ENCODE assay signal across 7 mouse cellular contexts in the genomic region with DNA sequence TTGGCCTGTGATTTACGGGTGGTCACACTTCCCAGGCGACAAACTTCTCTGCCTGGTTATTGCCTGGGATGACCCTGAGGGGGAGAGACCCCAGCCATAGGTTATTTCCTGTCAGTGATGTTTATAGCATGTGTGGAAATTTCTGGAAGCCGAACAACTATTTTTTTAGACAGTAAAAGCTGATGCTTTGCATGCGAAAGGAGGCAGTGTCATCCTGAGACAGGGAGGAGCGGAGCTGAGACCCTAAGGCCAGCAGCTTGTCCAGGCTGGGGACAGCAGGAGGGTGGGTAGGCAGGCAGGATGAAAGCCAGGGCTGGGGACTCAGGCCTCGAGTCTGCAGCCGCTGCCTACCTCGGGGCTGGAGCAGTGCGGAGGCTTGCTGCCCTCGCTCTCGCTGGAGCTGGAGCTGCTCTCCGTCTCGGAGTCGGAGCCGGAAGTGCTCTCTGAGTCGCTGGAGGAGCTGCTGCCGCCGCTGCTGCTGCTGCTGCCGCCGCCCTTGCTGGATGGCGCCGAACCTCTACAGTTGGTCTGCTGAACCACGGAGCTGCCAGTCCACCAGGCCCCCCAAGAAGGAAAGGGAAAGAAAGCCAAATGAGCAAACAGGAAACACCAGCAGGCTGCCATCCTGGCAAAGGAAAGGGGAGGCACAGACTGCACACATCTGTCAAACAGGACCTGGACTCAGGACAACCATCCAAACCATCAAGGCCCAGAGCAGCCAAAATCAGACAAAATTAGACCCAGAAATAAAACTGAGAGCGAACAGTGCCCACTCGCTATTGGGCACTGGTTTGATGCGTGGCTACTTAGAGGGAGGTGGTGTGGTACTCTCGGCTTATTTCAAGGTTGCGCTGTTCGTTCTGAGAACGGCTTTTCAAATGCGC.
DNase-seq lines count a peak whose midpoint lies in the region; ATAC-seq and TF ChIP-seq lines count a peak whose summit lies in the region.

No protein-coding gene starts in this region.

- no peaks in the 10 kb centered on the region for H3K27me3 ChIP-seq in kidney, adult 2 months (replicated peaks; ENCODE audit: control insufficient read depth, insufficient read depth, low read length)
- no peaks in the 10 kb centered on the region for H3K27me3 ChIP-seq in embryonic facial prominence, embryonic 14.5 days (replicated peaks; ENCODE audit: control insufficient read depth, insufficient read depth, low read length)
- H3K27me3 ChIP-seq in kidney, embryonic 14.5 days (ENCODE audit: control insufficient read depth, insufficient read depth, low read length), result no peaks in the 10 kb centered on the region

- H3K4me2 ChIP-seq in embryonic facial prominence, embryonic 14.5 days (ENCODE audit: low read depth, low read length), result peak overlapping the region; percentile 38
- peak overlapping the region; percentile 19 for H3K4me2 ChIP-seq in kidney, embryonic 14.5 days (replicated peaks; ENCODE audit: low read depth, low read length)

- no peak for TF ChIP-seq CTCF in kidney, adult 2 months (conservative IDR thresholded peaks at IDR 0.05; ENCODE audit: insufficient read depth, insufficient read length, low read depth, low read length)

- no peaks in the 10 kb centered on the region for H3K9me3 ChIP-seq in embryonic facial prominence, embryonic 14.5 days (ENCODE audit: control insufficient read depth, low read length)
- H3K9me3 ChIP-seq in kidney, embryonic 14.5 days (ENCODE audit: control insufficient read depth, low read length), result no peaks in the 10 kb centered on the region

- no peak for DNase-seq in kidney, adult 2 months
- no peak for DNase-seq in kidney, adult 11 months
- DNase-seq in embryonic facial prominence, embryonic 14.5 days (ENCODE audit: low spot score), result no peak
- DNase-seq in lung, postnatal 14 days, result peak; percentile 20
- no peak for DNase-seq in frontal cortex, postnatal 10 days (ENCODE audit: low spot score in 2 of 2)

- WGBS in kidney, adult 2 months, result 36% methylated on average over 31 of the region's 31 CpGs
- 69% methylated on average over 27 of the region's 31 CpGs for WGBS in embryonic facial prominence, embryonic 14.5 days
- 33% methylated on average over 31 of the region's 31 CpGs for WGBS in kidney, embryonic 14.5 days

- 0 out of 2 replicates have a peak overlapping the region, but pooled peaks have one; percentile 45 for H3K9ac ChIP-seq in embryonic facial prominence, embryonic 14.5 days (ENCODE audit: low read depth, low read length)
- peak overlapping the region; percentile 48 for H3K9ac ChIP-seq in kidney, embryonic 14.5 days (ENCODE audit: low read depth, low read length)

- H3K4me3 ChIP-seq in kidney, adult 2 months (ENCODE audit: insufficient read depth, low read depth, low read length), result peak overlapping the region; percentile 20; the same call in 1 of the 2 replicates
- 0 out of 2 replicates have a peak overlapping the region, but pooled peaks have one; percentile 10 for H3K4me3 ChIP-seq in embryonic facial prominence, embryonic 14.5 days (ENCODE audit: low read depth, low read length)
- peak overlapping the region; percentile 9; the same call in 1 of the 2 replicates for H3K4me3 ChIP-seq in kidney, embryonic 14.5 days (ENCODE audit: low read length)

- no peaks in the 10 kb centered on the region for H3K36me3 ChIP-seq in kidney, adult 2 months (ENCODE audit: control insufficient read depth, insufficient read depth, low read length)
- no peaks in the 10 kb centered on the region for H3K36me3 ChIP-seq in embryonic facial prominence, embryonic 14.5 days (ENCODE audit: control insufficient read depth, insufficient read depth, low read length)
- no peaks in the 10 kb centered on the region for H3K36me3 ChIP-seq in kidney, embryonic 14.5 days (ENCODE audit: control insufficient read depth, insufficient read depth, low read length)

- no peak overlapping the region for H3K27ac ChIP-seq in kidney, adult 2 months (ENCODE audit: insufficient read depth, low read depth, low read length)
- H3K27ac ChIP-seq in embryonic facial prominence, embryonic 14.5 days (replicated peaks; ENCODE audit: low read depth, low read length), result no peak overlapping the region; the same call in 1 of the 2 replicates
- H3K27ac ChIP-seq in kidney, embryonic 14.5 days (ENCODE audit: low read depth, low read length), result peak overlapping the region; percentile 19; the same call in 1 of the 2 replicates

- H3K4me1 ChIP-seq in kidney, adult 2 months (ENCODE audit: control insufficient read depth, insufficient read depth, low read length), result no peaks in the 10 kb centered on the region
- peaks cover 6% of the 10 kb centered on the region; the same call in 1 of the 2 replicates for H3K4me1 ChIP-seq in embryonic facial prominence, embryonic 14.5 days (ENCODE audit: control insufficient read depth, insufficient read depth, low read length)
- H3K4me1 ChIP-seq in kidney, embryonic 14.5 days (ENCODE audit: control insufficient read depth, insufficient read depth, low read length), result peaks cover 15% of the 10 kb centered on the region; the same call in 1 of the 2 replicates

- TF ChIP-seq POLR2A in kidney, adult 2 months (IDR thresholded peaks at IDR 0.05; ENCODE audit: low read depth, low read length), result no peak

- ATAC-seq in embryonic facial prominence, embryonic 14.5 days (ENCODE audit: low read depth), result no peak
- peak; percentile 71 for ATAC-seq in kidney, embryonic 14.5 days (ENCODE audit: low FRiP score, low TSS enrichment)
- no peak for ATAC-seq in megakaryocyte, adult 5-6 weeks (ENCODE audit: poor library complexity, severe bottlenecking)
